Mouse (Mus musculus) forebrain, embryonic 14.5 days (tissue): ENCODE data around the gene Ggcx. TPM values are rescaled to one million over a fixed set of nuclear protein-coding genes. Genes with fewer than 3 reads are reported as not detected.

Source experiments
- ATAC-seq: fragments of 200-750 bp; cut with Nextera tagmentation; 2 replicates; pipeline ENCODE4 v1.8.0; 2017; ENCODE audit warnings: mild to moderate bottlenecking, moderate library complexity
- DNase-seq: peaks from one replicate; pipeline ENCODE4 v3.0.0-alpha.2; 2015; ENCODE audit warnings: low spot score
- H3K27ac ChIP-seq: fragments of 300-500 bp; sonication (generic); 2 replicates; pipeline ENCODE4 v1.5.1; 2014; ENCODE audit warnings: low read depth, mild to moderate bottlenecking, control low read depth, low read length, moderate library complexity
- H3K27me3 ChIP-seq: fragments of 300-500 bp; sonication (generic); replicated peaks from 2 replicates; pipeline ENCODE4 v1.6.1; 2014; ENCODE audit warnings: low read length, control low read depth, mixed read lengths; ENCODE audit not compliant: control insufficient read depth, insufficient read depth
- H3K36me3 ChIP-seq: fragments of 300-500 bp; sonication (generic); 2 replicates; pipeline ENCODE4 v1.6.1; 2014; ENCODE audit warnings: low read length, control low read depth; ENCODE audit not compliant: control insufficient read depth, insufficient read depth
- H3K4me1 ChIP-seq: fragments of 300-500 bp; sonication (generic); 2 replicates; pipeline ENCODE4 v1.6.1; 2014; ENCODE audit warnings: antibody characterized with exemption, low read length, control low read depth; ENCODE audit not compliant: control insufficient read depth, insufficient read depth
- H3K4me2 ChIP-seq: fragments of 300-500 bp; sonication (generic); 2 replicates; pipeline ENCODE4 v1.6.1; 2014; ENCODE audit warnings: mild to moderate bottlenecking, control low read depth, low read length
- H3K4me3 ChIP-seq: fragments of 300-500 bp; sonication (generic); 2 replicates; pipeline ENCODE4 v1.5.1; 2014; ENCODE audit warnings: low read depth, low read length, control low read depth
- H3K9ac ChIP-seq: fragments of 300-500 bp; sonication (generic); 2 replicates; pipeline ENCODE4 v1.6.1; 2014; ENCODE audit warnings: mild to moderate bottlenecking, low read length, control low read depth, moderate library complexity
- H3K9me3 ChIP-seq: fragments of 300-500 bp; sonication (generic); replicated peaks from 2 replicates; pipeline ENCODE4 v1.6.1; 2016; ENCODE audit warnings: low read length, control low read depth, mixed read lengths; ENCODE audit not compliant: control insufficient read depth
- WGBS: fragments of 180-500 bp; shearing (Covaris S2); extraction: QIAGEN DNeasy Blood & Tissue Kit; methylation state at CpG from one replicate; pipeline ENCODE4 v1.1.7; 2014; 5-methylcytosine and 5-hydroxymethylcytosine counted together
- polyA plus RNA-seq: library from polyadenylated mRNA; unstranded; fragments of >200 nt; fragmentation: Nextera tagmentation; extraction: Ambion mirVana; gene quantifications from 2 replicates; pipeline ENCODE4 v1.2.1, GENCODE M21; 2014

Gene Ggcx
- 4.3 and 4.6 TPM in 2 replicates for polyA plus RNA-seq

- peak within 1 kb of the TSS; percentile 82 for H3K4me2 ChIP-seq
- DNase-seq (peak; percentile 96), ATAC-seq (peak; percentile 97)
- peak within 1 kb of the TSS; percentile 60 for H3K4me3 ChIP-seq
- H3K9me3 ChIP-seq, result no peaks in the 10 kb centered on the region
- peaks cover 15% of the 10 kb centered on the region for H3K36me3 ChIP-seq
- H3K27ac ChIP-seq, result no peak within 1 kb of the TSS
- WGBS, result 2% methylated on average over 33 of the region's 33 CpGs
- peak within 1 kb of the TSS; percentile 87 for H3K9ac ChIP-seq
- H3K4me1 ChIP-seq, result peaks cover 4% of the 10 kb centered on the region; the same call in 1 of the 2 replicates
- H3K27me3 ChIP-seq, result no peaks in the 10 kb centered on the region
Measured at GRCm38 (mm10) chr6:72414076-72414756, at the start of gene Ggcx. Gene Ggcx (plus strand): TSS chr6:72414308.

DNA sequence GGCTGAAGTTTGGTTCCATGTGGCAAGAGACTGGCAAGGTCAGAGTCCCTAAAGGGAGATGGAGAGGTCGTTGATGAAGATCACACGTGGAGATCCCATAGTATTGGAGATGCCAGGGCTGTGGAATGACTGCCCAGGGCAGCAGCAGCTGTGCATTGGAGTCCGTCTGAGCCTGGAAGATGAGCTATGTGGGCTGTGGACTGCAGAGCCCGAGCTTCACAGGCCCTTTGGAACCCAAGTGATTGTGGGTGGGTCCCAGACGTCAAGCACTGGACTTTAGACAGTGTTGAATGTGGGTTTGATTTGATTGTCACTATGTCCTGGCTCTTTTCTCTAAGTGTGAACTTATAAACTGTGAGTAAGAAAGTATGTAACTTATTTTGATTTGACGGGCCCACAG is 49.1 kb upstream of the Ggcx start:
- ATAC-seq (no peak), DNase-seq (no peak)
- WGBS, result 74% methylated on average over 6 of the region's 6 CpGs
- no peak overlapping the region for H3K4me3 ChIP-seq
- peaks cover 7% of the 10 kb centered on the region for H3K36me3 ChIP-seq
- peaks cover 7% of the 10 kb centered on the region for H3K4me1 ChIP-seq
- no peak overlapping the region for H3K27ac ChIP-seq
- H3K4me2 ChIP-seq, result no peak overlapping the region
- H3K9me3 ChIP-seq, result no peaks in the 10 kb centered on the region
- H3K9ac ChIP-seq, result no peak overlapping the region
- no peaks in the 10 kb centered on the region for H3K27me3 ChIP-seq

- Histone ChIP-seq H3K27me3 (no peaks in the 10 kb centered on the region), H3K9ac (no peak overlapping the region), H3K4me1 (peaks cover 5% of the 10 kb centered on the region), H3K4me3 (no peak overlapping the region), H3K9me3 (no peaks in the 10 kb centered on the region), H3K4me2 (no peak overlapping the region), H3K27ac (no peak overlapping the region), H3K36me3 (no peaks in the 10 kb centered on the region)
- no peak for DNase-seq
- 63% methylated on average over 3 of the region's 3 CpGs for WGBS
- no peak for ATAC-seq
Measured at GRCm38 (mm10) chr6:72366304-72366703, 47.8 kb upstream of the Ggcx start.

DNA sequence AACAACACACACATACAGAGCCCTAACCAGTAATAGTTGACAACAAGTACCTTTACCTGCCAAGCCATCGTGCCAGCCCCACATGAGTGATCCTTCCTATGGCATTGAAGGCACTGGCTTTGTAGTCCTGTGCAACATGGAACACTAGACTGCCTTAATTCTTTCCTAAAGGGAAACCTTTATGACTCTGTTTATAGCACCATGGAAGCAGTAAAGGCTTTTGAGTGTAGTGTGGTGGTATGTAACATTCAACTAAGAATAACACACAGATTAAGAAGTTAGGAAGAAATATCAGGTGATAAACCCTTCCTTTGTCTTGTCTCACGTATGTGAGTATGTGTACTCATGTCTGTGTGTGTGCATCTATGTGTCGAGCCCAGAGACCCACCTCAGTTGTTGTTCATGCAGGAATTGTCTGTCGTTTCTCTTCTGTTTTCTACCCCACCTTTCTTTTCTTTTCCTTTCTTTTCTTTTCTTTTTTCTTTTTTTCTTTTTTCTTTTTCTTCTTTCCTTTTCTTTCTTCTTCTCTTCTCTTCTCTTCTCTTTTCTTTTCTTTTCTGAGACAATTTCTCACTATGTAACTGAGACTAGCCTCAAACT is 47.2 kb upstream of the Ggcx start, which contains the start of gene Rnf181:
Gene Rnf181, minus strand, starts transcription at position 113 of the 600 bp plus-strand sequence.
- Histone ChIP-seq H3K27ac (no peak within 1 kb of the TSS), H3K4me2 (no peak within 1 kb of the TSS), H3K4me3 (no peak within 1 kb of the TSS), H3K4me1 (no peaks in the 10 kb centered on the region), H3K36me3 (no peaks in the 10 kb centered on the region), H3K9me3 (no peaks in the 10 kb centered on the region), H3K27me3 (no peaks in the 10 kb centered on the region), H3K9ac (no peak within 1 kb of the TSS)
- no peak for DNase-seq
- ATAC-seq, result no peak
- WGBS, result 68% methylated on average over 4 of the region's 4 CpGs

DNA sequence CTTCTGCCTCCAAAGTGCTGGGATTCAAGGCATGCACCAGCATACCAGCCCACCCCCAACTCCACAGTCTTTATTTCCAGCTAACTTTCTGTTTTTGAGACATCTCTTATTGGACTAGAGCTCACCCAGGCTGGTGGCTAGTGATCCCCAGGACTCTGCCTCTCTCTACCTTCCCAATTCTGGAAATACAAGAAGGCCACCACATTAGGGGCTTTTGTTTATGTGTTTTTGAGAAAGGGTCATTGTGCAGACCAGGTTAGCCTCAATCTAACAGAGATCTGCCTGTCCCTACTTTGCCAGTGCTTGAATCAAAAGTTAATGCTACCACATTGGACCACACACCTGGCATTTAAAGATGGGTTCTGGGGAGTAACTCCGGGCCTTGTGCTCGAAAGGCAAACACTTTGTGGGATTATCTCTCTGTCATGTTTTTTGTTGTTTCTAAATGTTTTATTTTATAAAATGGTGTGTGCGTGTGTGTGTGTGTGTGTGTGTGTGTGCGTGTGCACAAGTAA is 46.6 kb upstream of the Ggcx start:
- Histone ChIP-seq H3K4me3 (no peak overlapping the region), H3K9me3 (no peaks in the 10 kb centered on the region), H3K27ac (no peak overlapping the region), H3K4me1 (no peaks in the 10 kb centered on the region), H3K36me3 (no peaks in the 10 kb centered on the region), H3K4me2 (no peak overlapping the region), H3K27me3 (no peaks in the 10 kb centered on the region), H3K9ac (no peak overlapping the region)
- no peak for DNase-seq
- 88% methylated on average over 3 of the region's 4 CpGs for WGBS
- no peak for ATAC-seq

DNA sequence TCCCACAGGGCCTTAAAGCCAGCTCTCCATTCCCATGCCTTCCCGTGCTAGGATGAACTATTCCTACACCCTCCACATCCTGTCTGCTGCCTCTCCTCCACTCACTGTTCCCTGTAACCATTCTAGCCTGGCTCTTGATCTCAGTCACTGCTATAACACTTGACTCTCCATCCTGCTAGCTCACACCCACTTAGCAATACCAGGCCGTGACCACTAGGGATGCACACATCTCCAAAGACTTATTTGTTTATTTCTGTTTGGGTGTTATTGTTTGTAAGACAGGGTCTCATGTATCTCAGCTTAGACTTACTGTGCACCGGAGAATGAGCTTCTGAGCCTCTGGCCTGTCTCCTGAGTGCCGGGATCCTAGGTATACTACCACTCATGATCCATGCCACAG is 44.6 kb upstream of the Ggcx start:
- no peak for ATAC-seq
- H3K4me3 ChIP-seq, result no peak overlapping the region
- no peaks in the 10 kb centered on the region for H3K27me3 ChIP-seq
- H3K27ac ChIP-seq, result no peak overlapping the region
- H3K36me3 ChIP-seq, result no peaks in the 10 kb centered on the region
- no peak for DNase-seq
- no peak overlapping the region for H3K9ac ChIP-seq
- no peak overlapping the region for H3K4me2 ChIP-seq
- no peaks in the 10 kb centered on the region for H3K4me1 ChIP-seq
- 80% methylated on average over 4 of the region's 4 CpGs for WGBS
- no peaks in the 10 kb centered on the region for H3K9me3 ChIP-seq

- ATAC-seq, result no peak
- Histone ChIP-seq H3K27ac (no peak overlapping the region), H3K4me1 (no peaks in the 10 kb centered on the region), H3K36me3 (no peaks in the 10 kb centered on the region), H3K4me2 (no peak overlapping the region), H3K4me3 (no peak overlapping the region), H3K9ac (no peak overlapping the region), H3K27me3 (no peaks in the 10 kb centered on the region), H3K9me3 (no peaks in the 10 kb centered on the region)
- WGBS, result 78% methylated on average over 12 of the region's 12 CpGs
- DNase-seq, result no peak
Measured at GRCm38 (mm10) chr6:72370091-72370490, 44.0 kb upstream of the Ggcx start.

DNA sequence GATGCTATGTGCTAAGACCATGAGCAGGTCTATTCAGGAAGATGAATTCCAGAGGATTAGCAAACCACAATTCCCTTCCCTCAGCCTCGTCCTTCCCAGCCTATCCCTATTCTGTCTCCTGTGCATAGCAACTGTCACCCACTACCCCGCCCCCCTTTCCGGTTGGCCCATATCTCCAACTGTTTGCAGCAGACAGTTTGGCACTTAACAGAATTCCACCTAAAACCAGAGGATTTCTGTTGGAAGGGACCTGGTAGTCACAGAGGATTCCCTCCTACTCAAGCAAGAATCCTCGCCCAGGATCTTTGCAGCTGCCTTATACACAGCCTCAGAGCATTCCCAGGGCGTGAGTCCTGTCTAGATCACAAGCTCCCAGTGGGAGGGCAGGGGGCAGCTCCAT is 43.0 kb upstream of the Ggcx start:
- DNase-seq (no peak), ATAC-seq (no peak)
- no peaks in the 10 kb centered on the region for H3K4me1 ChIP-seq
- WGBS, result 46% methylated on average over 5 of the region's 5 CpGs
- no peak overlapping the region for H3K9ac ChIP-seq
- H3K36me3 ChIP-seq, result no peaks in the 10 kb centered on the region
- no peak overlapping the region for H3K27ac ChIP-seq
- no peak overlapping the region for H3K4me3 ChIP-seq
- H3K4me2 ChIP-seq, result no peak overlapping the region
- no peaks in the 10 kb centered on the region for H3K27me3 ChIP-seq
- no peaks in the 10 kb centered on the region for H3K9me3 ChIP-seq

- Histone ChIP-seq H3K27ac (no peak overlapping the region), H3K4me1 (no peaks in the 10 kb centered on the region), H3K36me3 (no peaks in the 10 kb centered on the region), H3K27me3 (no peaks in the 10 kb centered on the region), H3K9ac (no peak overlapping the region), H3K9me3 (no peaks in the 10 kb centered on the region), H3K4me2 (no peak overlapping the region), H3K4me3 (no peak overlapping the region)
- DNase-seq (no peak), ATAC-seq (no peak)
- 21% methylated on average over 1 of the region's 1 CpGs for WGBS
Measured at GRCm38 (mm10) chr6:72371571-72371970, 42.5 kb upstream of the Ggcx start.
